Mouse (Mus musculus) urinary bladder, postnatal 14 days (tissue): ENCODE results near the gene Oas1e.

Experiments used
- DNase-seq: peaks from one replicate; pipeline ENCODE4 v3.0.0; 2021; ENCODE audit warnings: low spot score

Gene Oas1e

GRCm38 (mm10) chr5:120775287-120775985, 19.9 kb downstream of the Oas1e start:
- no peak for DNase-seq

GRCm38 (mm10) chr5:120769396-120769795, 25.9 kb downstream of the Oas1e start:
- no peak for DNase-seq

GRCm38 (mm10) chr5:120765010-120765409, 30.3 kb downstream of the Oas1e start:
- DNase-seq = no peak

- DNase-seq = no peak
Observed at GRCm38 (mm10) chr5:120761901-120762300, 33.4 kb downstream of the Oas1e start.

- DNase-seq = no peak
Observed at GRCm38 (mm10) chr5:120754215-120754614, 41.1 kb downstream of the Oas1e start.

GRCm38 (mm10) chr5:120752786-120753185, 42.5 kb downstream of the Oas1e start:
- DNase-seq = no peak

- DNase-seq = no peak
Observed at GRCm38 (mm10) chr5:120751206-120751605, 44.1 kb downstream of the Oas1e start.

GRCm38 (mm10) chr5:120749688-120750087, 45.6 kb downstream of the Oas1e start, which contains the start of gene Oas2:
Gene Oas2 (minus strand): TSS chr5:120749853.
- no peak for DNase-seq

GRCm38 (mm10) chr5:120746451-120746850, 48.9 kb downstream of the Oas1e start:
- peak; percentile 63 for DNase-seq

- DNase-seq = peak; percentile 20
Observed at GRCm38 (mm10) chr5:120742125-120742524, 53.2 kb downstream of the Oas1e start.
